Mouse (Mus musculus) lung, postnatal 0 days (tissue): Measurements from ENCODE around the gene Eddm3b. TPM values are rescaled to one million over a fixed set of nuclear protein-coding genes. Genes with fewer than 3 reads are reported as not detected.

Experiments used
- ATAC-seq: fragments of 200-750 bp; cut with Nextera tagmentation; 2 replicates; pipeline ENCODE4 v1.8.0; 2017; ENCODE audit warnings: moderate library complexity
- DNase-seq: peaks from one replicate; pipeline ENCODE4 v3.0.0-alpha.2; 2016; ENCODE audit warnings: low spot score
- H3K27ac ChIP-seq: fragments of 300-500 bp; sonication (generic); 2 replicates; pipeline ENCODE4 v1.5.1; 2014; ENCODE audit warnings: antibody characterized with exemption, mild to moderate bottlenecking, low read length, mixed read lengths
- H3K27me3 ChIP-seq: fragments of 300-500 bp; sonication (generic); replicated peaks from 2 replicates; pipeline ENCODE4 v1.6.1; 2014; ENCODE audit warnings: low read length, mixed read lengths; ENCODE audit not compliant: insufficient read depth
- H3K36me3 ChIP-seq: fragments of 300-500 bp; sonication (generic); 2 replicates; pipeline ENCODE4 v1.6.1; 2014; ENCODE audit warnings: low read length, mixed read lengths; ENCODE audit not compliant: insufficient read depth
- H3K4me1 ChIP-seq: fragments of 300-500 bp; sonication (generic); 2 replicates; pipeline ENCODE4 v1.6.1; 2014; ENCODE audit warnings: antibody characterized with exemption, low read depth, low read length, mixed read lengths; ENCODE audit not compliant: insufficient read depth
- H3K4me2 ChIP-seq: fragments of 300-500 bp; sonication (generic); replicated peaks from 2 replicates; pipeline ENCODE4 v1.6.1; 2014; ENCODE audit warnings: low read depth, mild to moderate bottlenecking, low read length, moderate library complexity, mixed read lengths
- H3K4me3 ChIP-seq: fragments of 300-500 bp; sonication (generic); 2 replicates; pipeline ENCODE4 v1.5.1; 2014; ENCODE audit warnings: low read depth, low read length
- H3K9ac ChIP-seq: fragments of 300-500 bp; sonication (generic); replicated peaks from 2 replicates; pipeline ENCODE4 v1.6.1; 2014; ENCODE audit warnings: low read depth, mild to moderate bottlenecking
- H3K9me3 ChIP-seq: fragments of 300-500 bp; sonication (generic); 2 replicates; pipeline ENCODE4 v1.6.1; 2016; ENCODE audit warnings: low read length, mixed read lengths
- CTCF ChIP-seq: IDR thresholded peaks from 2 replicates; pipeline ENCODE4 v1.5.1; 2016; ENCODE audit warnings: antibody characterized with exemption, mild to moderate bottlenecking
- EP300 ChIP-seq: IDR thresholded peaks from 2 replicates; pipeline ENCODE4 v1.6.1; 2016; ENCODE audit warnings: antibody characterized with exemption, mild to moderate bottlenecking, control low read depth
- WGBS: fragments of 180-500 bp; shearing (Covaris S2); extraction: QIAGEN DNeasy Blood & Tissue Kit; methylation state at CpG from one replicate; pipeline ENCODE4 v1.1.7; 2014; 5-methylcytosine and 5-hydroxymethylcytosine counted together
- polyA plus RNA-seq: library from polyadenylated mRNA; unstranded; fragments of >200 nt; fragmentation: Nextera tagmentation; extraction: Ambion mirVana; gene quantifications from 2 replicates; pipeline ENCODE4 v1.2.1, GENCODE M21; 2015

The Eddm3b gene
- polyA plus RNA-seq, 1 experiment from 2014 or later = 0.08 TPM

DNA sequence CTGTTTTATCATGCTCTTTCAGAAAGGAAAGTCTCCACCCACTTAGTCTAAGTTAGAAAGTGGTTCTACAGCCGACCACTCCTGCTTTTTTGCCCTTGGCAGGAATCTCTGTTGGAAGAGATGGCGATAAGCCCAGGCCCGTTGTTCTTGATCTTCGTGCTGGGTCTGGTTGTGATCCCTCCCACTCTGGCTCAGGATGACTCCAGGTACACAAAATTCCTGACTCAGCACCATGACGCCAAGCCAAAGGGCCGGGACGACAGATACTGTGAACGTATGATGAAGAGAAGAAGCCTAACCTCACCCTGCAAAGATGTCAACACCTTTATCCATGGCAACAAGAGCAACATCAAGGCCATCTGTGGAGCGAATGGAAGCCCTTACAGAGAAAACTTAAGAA lies 12.9 kb upstream of the Eddm3b start:
- H3K36me3 ChIP-seq = no peaks in the 10 kb centered on the region
- H3K4me3 ChIP-seq = no peak overlapping the region
- no peak for ATAC-seq
- no peaks in the 10 kb centered on the region for H3K4me1 ChIP-seq
- no peak overlapping the region for H3K9ac ChIP-seq
- no peak overlapping the region for H3K27ac ChIP-seq
- no peak for TF ChIP-seq EP300
- TF ChIP-seq CTCF = no peak
- no peak for DNase-seq
- no peaks in the 10 kb centered on the region for H3K9me3 ChIP-seq
- H3K4me2 ChIP-seq = no peak overlapping the region
- no peaks in the 10 kb centered on the region for H3K27me3 ChIP-seq
- 62% methylated on average over 9 of the region's 9 CpGs for WGBS

GRCm38 (mm10) chr14:51103217-51103616 lies 11.0 kb upstream of the Eddm3b start:
- Histone ChIP-seq H3K4me2 (no peak overlapping the region), H3K36me3 (no peaks in the 10 kb centered on the region), H3K4me3 (no peak overlapping the region), H3K4me1 (no peaks in the 10 kb centered on the region), H3K9me3 (no peaks in the 10 kb centered on the region), H3K9ac (no peak overlapping the region), H3K27me3 (no peaks in the 10 kb centered on the region), H3K27ac (no peak overlapping the region)
- peak; percentile 59 for DNase-seq
- ATAC-seq = no peak
- 48% methylated on average over 3 of the region's 3 CpGs for WGBS
- TF ChIP-seq EP300 (no peak), CTCF (peak; percentile 83)

DNA sequence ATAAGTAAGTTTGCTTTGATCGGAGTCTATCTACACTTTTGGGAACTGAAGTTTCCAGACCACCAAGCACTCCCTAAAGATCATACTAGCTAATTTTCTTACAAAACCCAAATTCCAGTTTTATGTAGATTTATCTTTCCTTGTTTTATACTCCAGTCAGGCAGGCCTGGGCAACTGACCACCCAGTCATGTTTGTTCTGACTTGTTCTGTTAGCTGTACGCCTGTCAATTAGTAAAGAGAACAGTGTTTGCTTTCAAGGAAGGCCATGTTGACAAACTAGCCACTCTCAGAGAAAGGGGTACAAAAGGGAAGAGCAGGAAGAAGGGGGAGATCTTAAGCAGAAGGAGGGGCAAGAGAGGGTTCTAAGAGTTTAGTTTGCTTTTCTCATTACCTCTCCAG lies 9.9 kb upstream of the Eddm3b start:
- H3K27ac ChIP-seq = no peak overlapping the region
- no peak for DNase-seq
- 64% methylated on average over 2 of the region's 2 CpGs for WGBS
- H3K4me2 ChIP-seq = no peak overlapping the region
- H3K27me3 ChIP-seq = no peaks in the 10 kb centered on the region
- no peaks in the 10 kb centered on the region for H3K36me3 ChIP-seq
- no peak for ATAC-seq
- TF ChIP-seq EP300 (no peak), CTCF (no peak)
- H3K9ac ChIP-seq = no peak overlapping the region
- no peaks in the 10 kb centered on the region for H3K4me1 ChIP-seq
- H3K4me3 ChIP-seq = no peak overlapping the region
- no peaks in the 10 kb centered on the region for H3K9me3 ChIP-seq

- Histone ChIP-seq H3K4me3 (no peak overlapping the region), H3K27me3 (no peaks in the 10 kb centered on the region), H3K4me1 (no peaks in the 10 kb centered on the region), H3K27ac (no peak overlapping the region), H3K9me3 (no peaks in the 10 kb centered on the region), H3K4me2 (no peak overlapping the region), H3K36me3 (no peaks in the 10 kb centered on the region), H3K9ac (no peak overlapping the region)
- TF ChIP-seq EP300 (no peak), CTCF (no peak)
- ATAC-seq (no peak), DNase-seq (no peak)
These were observed 7.7 kb upstream of the Eddm3b start for GRCm38 (mm10) chr14:51106449-51106967.

DNA sequence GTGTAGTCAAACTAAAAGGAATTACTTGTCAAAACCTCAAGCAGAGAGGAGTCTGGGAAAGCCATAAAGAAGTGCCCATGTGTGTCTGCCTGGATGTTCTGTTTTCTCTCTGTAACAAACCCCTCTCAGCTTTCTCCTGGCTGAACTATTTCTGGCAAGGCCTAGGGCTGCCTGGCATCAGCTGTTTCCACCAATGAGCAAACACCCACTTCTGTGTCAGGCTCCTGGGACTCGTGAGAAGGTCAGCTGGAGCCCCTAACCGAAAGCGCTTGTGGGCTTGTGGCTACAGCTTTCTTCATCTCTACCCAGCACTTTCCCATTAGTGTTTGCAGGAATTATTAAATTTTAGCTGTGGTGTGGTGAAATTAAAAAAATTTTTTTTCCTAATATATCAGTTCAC lies 2.3 kb upstream of the Eddm3b start:
- no peak overlapping the region for H3K9ac ChIP-seq
- no peak overlapping the region for H3K4me3 ChIP-seq
- H3K4me2 ChIP-seq = no peak overlapping the region
- no peak for ATAC-seq
- H3K9me3 ChIP-seq = no peaks in the 10 kb centered on the region
- H3K36me3 ChIP-seq = no peaks in the 10 kb centered on the region
- no peaks in the 10 kb centered on the region for H3K4me1 ChIP-seq
- 62% methylated on average over 3 of the region's 3 CpGs for WGBS
- H3K27ac ChIP-seq = no peak overlapping the region
- DNase-seq = no peak
- no peak for TF ChIP-seq EP300
- TF ChIP-seq CTCF = no peak
- no peaks in the 10 kb centered on the region for H3K27me3 ChIP-seq

GRCm38 (mm10) chr14:51113476-51113875 lies 750 bp upstream of the Eddm3b start:
- Histone ChIP-seq H3K27ac (no peak overlapping the region), H3K9ac (no peak overlapping the region), H3K4me1 (no peaks in the 10 kb centered on the region), H3K4me3 (no peak overlapping the region), H3K36me3 (no peaks in the 10 kb centered on the region), H3K9me3 (no peaks in the 10 kb centered on the region), H3K27me3 (no peaks in the 10 kb centered on the region), H3K4me2 (no peak overlapping the region)
- ATAC-seq (no peak), DNase-seq (no peak)
- TF ChIP-seq CTCF (no peak), EP300 (no peak)
- 46% methylated on average over 9 of the region's 9 CpGs for WGBS

- ATAC-seq (no peak), DNase-seq (no peak)
- H3K27me3 ChIP-seq = no peaks in the 10 kb centered on the region
- no peak overlapping the region for H3K27ac ChIP-seq
- no peak overlapping the region for H3K4me2 ChIP-seq
- 81% methylated on average over 6 of the region's 6 CpGs for WGBS
- no peaks in the 10 kb centered on the region for H3K36me3 ChIP-seq
- H3K9me3 ChIP-seq = no peaks in the 10 kb centered on the region
- H3K9ac ChIP-seq = no peak overlapping the region
- no peak for TF ChIP-seq EP300
- no peaks in the 10 kb centered on the region for H3K4me1 ChIP-seq
- no peak overlapping the region for H3K4me3 ChIP-seq
These were observed 11.5 kb downstream of the Eddm3b start for GRCm38 (mm10) chr14:51125684-51126083.
